Mouse (Mus musculus) lung, postnatal 0 days (tissue): Measurements from ENCODE around the gene Glyr1.

Experiments used
- CTCF ChIP-seq: IDR thresholded peaks from 2 replicates; pipeline ENCODE4 v1.5.1; 2016; ENCODE audit warnings: antibody characterized with exemption, mild to moderate bottlenecking
- EP300 ChIP-seq: IDR thresholded peaks from 2 replicates; pipeline ENCODE4 v1.6.1; 2016; ENCODE audit warnings: antibody characterized with exemption, mild to moderate bottlenecking, control low read depth

- TF ChIP-seq CTCF (no peak), EP300 (no peak)
These were observed 75.1 kb downstream of the Glyr1 start for GRCm38 (mm10) chr16:4974521-4974920.
